Mouse (Mus musculus) stomach, embryonic 14.5 days (tissue): ENCODE data around the gene Arl6ip4. TPM values are rescaled to one million over a fixed set of nuclear protein-coding genes. Genes with fewer than 3 reads are reported as not detected.

Source experiments
- ATAC-seq: fragments of 200-750 bp; cut with Nextera tagmentation; 2 replicates; pipeline ENCODE4 v1.8.0; 2017; ENCODE audit warnings: low read depth, moderate TSS enrichment; ENCODE audit not compliant: insufficient number of reproducible peaks, insufficient read depth, low FRiP score
- H3K27ac ChIP-seq: fragments of 300-500 bp; sonication (generic); 2 replicates; pipeline ENCODE4 v1.5.1; 2014; ENCODE audit warnings: mild to moderate bottlenecking, low read length, moderate library complexity, mixed read lengths
- H3K27me3 ChIP-seq: fragments of 300-500 bp; sonication (generic); 2 replicates; pipeline ENCODE4 v1.6.1; 2014; ENCODE audit warnings: low read length, control low read depth, mixed read lengths; ENCODE audit not compliant: control insufficient read depth, insufficient read depth
- H3K36me3 ChIP-seq: fragments of 300-500 bp; sonication (generic); 2 replicates; pipeline ENCODE4 v1.6.1; 2014; ENCODE audit warnings: mild to moderate bottlenecking, control low read depth, low read length, moderate library complexity, mixed read lengths; ENCODE audit not compliant: control insufficient read depth, insufficient read depth
- H3K4me1 ChIP-seq: fragments of 300-500 bp; sonication (generic); 2 replicates; pipeline ENCODE4 v1.6.1; 2014; ENCODE audit warnings: low read length, control low read depth, mixed read lengths; ENCODE audit not compliant: control insufficient read depth, insufficient read depth
- H3K4me2 ChIP-seq: fragments of 300-500 bp; sonication (generic); replicated peaks from 2 replicates; pipeline ENCODE4 v1.6.1; 2014; ENCODE audit warnings: low read depth, low read length, control low read depth
- H3K4me3 ChIP-seq: fragments of 300-500 bp; sonication (generic); 2 replicates; pipeline ENCODE4 v1.5.1; 2014; ENCODE audit warnings: low read depth, low read length, control low read depth
- H3K9ac ChIP-seq: fragments of 300-500 bp; sonication (generic); replicated peaks from 2 replicates; pipeline ENCODE4 v1.6.1; 2014; ENCODE audit warnings: low read depth, mild to moderate bottlenecking, control low read depth, low read length, moderate library complexity, mixed read lengths
- H3K9me3 ChIP-seq: fragments of 300-500 bp; sonication (generic); 2 replicates; pipeline ENCODE4 v1.6.1; 2016; ENCODE audit warnings: low read depth, low read length, control low read depth; ENCODE audit not compliant: control insufficient read depth
- WGBS: fragments of 180-500 bp; shearing (Covaris S2); extraction: QIAGEN DNeasy Blood & Tissue Kit; methylation state at CpG from one replicate; pipeline ENCODE4 v1.1.7; 2014; 5-methylcytosine and 5-hydroxymethylcytosine counted together
- polyA plus RNA-seq: library from polyadenylated mRNA; unstranded; fragments of >200 nt; fragmentation: Nextera tagmentation; extraction: Ambion mirVana; gene quantifications from 2 replicates; pipeline ENCODE4 v1.2.1, GENCODE M21; 2014

Gene Arl6ip4
- polyA plus RNA-seq, 1 experiment from 2014 or later: 99.1 TPM

DNA sequence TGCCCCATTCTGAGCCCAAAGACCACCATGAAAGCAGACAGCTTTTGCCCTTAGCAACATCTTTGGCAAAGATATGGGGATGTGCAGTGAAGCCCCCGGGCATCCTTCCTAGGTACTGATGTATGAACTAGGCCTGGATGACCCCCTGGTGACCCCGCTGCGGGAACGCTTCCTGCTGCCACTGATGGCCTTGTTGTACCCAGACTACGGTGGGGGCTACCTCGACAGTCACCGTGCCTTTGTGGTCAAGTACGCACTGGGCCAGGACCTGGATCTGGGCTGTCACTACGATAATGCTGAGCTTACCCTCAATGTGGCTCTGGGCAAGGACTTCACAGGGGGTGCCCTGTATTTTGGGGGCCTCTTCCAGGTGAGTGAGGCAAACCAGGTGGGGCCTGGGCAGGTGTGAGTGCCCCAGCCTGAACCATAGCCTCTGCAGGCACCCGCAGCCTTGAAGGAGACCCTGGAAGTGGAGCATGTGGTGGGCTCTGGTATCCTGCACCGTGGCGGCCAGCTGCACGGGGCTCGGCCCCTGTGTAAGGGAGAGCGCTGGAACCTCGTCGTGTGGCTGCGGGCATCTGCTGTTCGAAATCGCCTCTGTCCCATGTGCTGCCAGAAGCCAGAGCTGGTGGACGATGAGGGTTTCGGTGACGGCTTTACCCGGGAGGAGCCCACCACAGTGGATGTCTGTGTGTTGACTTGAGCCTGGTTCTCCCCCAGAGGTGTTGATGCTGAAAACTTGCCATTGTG lies 1.4 kb upstream of the Arl6ip4 start:
- H3K36me3 ChIP-seq: peaks cover 21% of the 10 kb centered on the region
- H3K9ac ChIP-seq: no peak overlapping the region
- ATAC-seq: no peak
- no peaks in the 10 kb centered on the region for H3K9me3 ChIP-seq
- H3K4me1 ChIP-seq: peaks cover 20% of the 10 kb centered on the region
- H3K27me3 ChIP-seq: no peaks in the 10 kb centered on the region
- no peak overlapping the region for H3K4me3 ChIP-seq
- WGBS: 91% methylated on average over 24 of the region's 24 CpGs
- H3K27ac ChIP-seq: no peak overlapping the region
- no peak overlapping the region for H3K4me2 ChIP-seq

DNA sequence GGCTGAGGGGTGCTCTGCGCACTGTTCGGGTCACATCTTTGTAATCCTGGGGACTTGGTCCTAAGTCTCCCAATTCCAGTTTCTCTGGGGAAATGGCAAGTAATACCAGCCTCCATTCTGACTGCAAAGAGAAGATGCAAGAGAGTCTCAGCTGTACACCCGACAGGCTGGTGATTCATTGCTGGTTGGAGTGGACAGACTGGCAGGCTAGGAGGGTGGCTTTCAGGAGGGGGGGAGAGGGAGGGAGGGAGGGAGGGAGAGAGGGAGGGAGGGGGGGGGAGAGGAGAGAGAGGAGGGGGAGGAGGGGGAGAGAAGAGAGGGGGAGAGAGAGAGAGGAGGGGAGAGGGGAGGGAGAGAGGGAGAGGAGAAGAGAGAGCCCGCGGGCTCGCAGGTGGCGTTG lies 358 bp upstream of the Arl6ip4 start:
- Histone ChIP-seq H3K4me3 (peak overlapping the region; percentile 87), H3K4me1 (peaks cover 20% of the 10 kb centered on the region), H3K27ac (peak overlapping the region; percentile 80), H3K27me3 (no peaks in the 10 kb centered on the region), H3K9me3 (no peaks in the 10 kb centered on the region), H3K9ac (peak overlapping the region; percentile 91), H3K4me2 (peak overlapping the region; percentile 99), H3K36me3 (peaks cover 31% of the 10 kb centered on the region)
- no peak for ATAC-seq
- WGBS: 21% methylated on average over 7 of the region's 7 CpGs

DNA sequence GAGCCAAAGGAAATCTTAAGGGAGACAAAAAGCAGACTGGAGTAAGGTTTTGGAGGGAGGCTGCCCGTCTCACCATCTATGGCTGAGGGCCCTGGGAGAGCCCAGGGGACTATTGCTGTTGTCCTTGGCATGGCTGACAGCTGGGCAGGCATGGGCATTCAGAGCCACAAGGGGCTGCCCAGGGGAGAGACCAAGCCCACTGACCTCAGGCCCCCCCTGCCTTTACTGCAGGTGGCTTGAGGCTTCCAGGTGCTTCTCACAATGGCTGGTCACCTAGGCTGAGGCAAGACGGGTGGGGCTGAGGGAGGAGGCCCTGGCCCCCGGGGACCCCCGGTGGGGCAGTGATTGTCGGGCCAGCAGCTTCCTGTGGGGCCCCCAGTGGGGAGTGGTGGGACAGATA lies 3.3 kb downstream of the Arl6ip4 start:
- no peak for ATAC-seq
- H3K36me3 ChIP-seq: peaks cover 42% of the 10 kb centered on the region
- H3K4me2 ChIP-seq: no peak overlapping the region
- H3K27me3 ChIP-seq: no peaks in the 10 kb centered on the region
- no peak overlapping the region for H3K27ac ChIP-seq
- H3K9me3 ChIP-seq: no peaks in the 10 kb centered on the region
- H3K4me3 ChIP-seq: no peak overlapping the region
- 79% methylated on average over 5 of the region's 5 CpGs for WGBS
- peaks cover 12% of the 10 kb centered on the region for H3K4me1 ChIP-seq
- no peak overlapping the region for H3K9ac ChIP-seq

GRCm38 (mm10) chr5:124122357-124122756 lies 6.5 kb downstream of the Arl6ip4 start:
- no peak for ATAC-seq
- Histone ChIP-seq H3K36me3 (peaks cover 44% of the 10 kb centered on the region), H3K9ac (no peak overlapping the region), H3K4me3 (no peak overlapping the region), H3K4me1 (0 out of 2 replicates have a peak, but pooled peaks cover 2% of the 10 kb centered on the region), H3K9me3 (no peaks in the 10 kb centered on the region), H3K27ac (no peak overlapping the region), H3K27me3 (no peaks in the 10 kb centered on the region), H3K4me2 (no peak overlapping the region)
- WGBS: 90% methylated on average over 18 of the region's 18 CpGs

- no peak for ATAC-seq
- WGBS: 89% methylated on average over 11 of the region's 11 CpGs
- Histone ChIP-seq H3K27ac (no peak overlapping the region), H3K4me2 (no peak overlapping the region), H3K4me3 (no peak overlapping the region), H3K4me1 (no peaks in the 10 kb centered on the region), H3K9me3 (no peaks in the 10 kb centered on the region), H3K27me3 (no peaks in the 10 kb centered on the region), H3K36me3 (peaks cover 18% of the 10 kb centered on the region), H3K9ac (no peak overlapping the region)
Observed at GRCm38 (mm10) chr5:124125093-124125492, 9.2 kb downstream of the Arl6ip4 start.

- peaks cover 3% of the 10 kb centered on the region; the same call in 1 of the 2 replicates for H3K36me3 ChIP-seq
- no peaks in the 10 kb centered on the region for H3K9me3 ChIP-seq
- H3K4me3 ChIP-seq: no peak overlapping the region
- no peak overlapping the region for H3K9ac ChIP-seq
- no peaks in the 10 kb centered on the region for H3K4me1 ChIP-seq
- H3K27me3 ChIP-seq: no peaks in the 10 kb centered on the region
- H3K27ac ChIP-seq: no peak overlapping the region
- no peak for ATAC-seq
- 89% methylated on average over 5 of the region's 5 CpGs for WGBS
- H3K4me2 ChIP-seq: no peak overlapping the region
Observed at GRCm38 (mm10) chr5:124134261-124134660, 18.4 kb downstream of the Arl6ip4 start.

- Histone ChIP-seq H3K4me3 (no peak overlapping the region), H3K4me1 (no peaks in the 10 kb centered on the region), H3K9me3 (no peaks in the 10 kb centered on the region), H3K9ac (no peak overlapping the region), H3K27me3 (no peaks in the 10 kb centered on the region), H3K27ac (no peak overlapping the region), H3K4me2 (no peak overlapping the region), H3K36me3 (peaks cover 10% of the 10 kb centered on the region; the same call in 1 of the 2 replicates)
- no peak for ATAC-seq
- WGBS: 70% methylated on average over 7 of the region's 7 CpGs
Observed at GRCm38 (mm10) chr5:124138066-124138465, 22.2 kb downstream of the Arl6ip4 start.

DNA sequence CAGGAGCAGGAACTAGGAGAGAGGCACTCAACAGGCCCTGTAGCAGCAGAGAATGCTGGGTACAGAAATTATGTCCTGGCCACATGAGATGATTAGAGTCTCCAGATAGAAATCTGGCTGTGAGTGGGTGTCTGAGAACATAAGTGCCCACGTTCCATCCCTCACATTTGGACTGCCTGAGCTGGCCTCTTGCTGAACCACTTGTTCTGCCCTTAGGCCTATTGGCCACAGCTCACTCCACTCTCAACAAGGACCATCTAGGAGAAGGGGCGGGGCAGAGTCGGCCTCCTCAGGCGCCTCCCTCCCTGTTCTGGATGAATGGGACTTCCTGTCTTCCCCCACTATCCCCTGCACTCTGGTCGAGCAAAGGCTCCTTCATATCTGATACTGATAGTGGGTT lies 33.1 kb downstream of the Arl6ip4 start:
- no peak for ATAC-seq
- Histone ChIP-seq H3K4me3 (no peak overlapping the region), H3K27ac (no peak overlapping the region), H3K36me3 (no peaks in the 10 kb centered on the region), H3K4me1 (no peaks in the 10 kb centered on the region), H3K9ac (no peak overlapping the region), H3K9me3 (no peaks in the 10 kb centered on the region), H3K4me2 (no peak overlapping the region), H3K27me3 (no peaks in the 10 kb centered on the region)
- WGBS: 62% methylated on average over 5 of the region's 5 CpGs

DNA sequence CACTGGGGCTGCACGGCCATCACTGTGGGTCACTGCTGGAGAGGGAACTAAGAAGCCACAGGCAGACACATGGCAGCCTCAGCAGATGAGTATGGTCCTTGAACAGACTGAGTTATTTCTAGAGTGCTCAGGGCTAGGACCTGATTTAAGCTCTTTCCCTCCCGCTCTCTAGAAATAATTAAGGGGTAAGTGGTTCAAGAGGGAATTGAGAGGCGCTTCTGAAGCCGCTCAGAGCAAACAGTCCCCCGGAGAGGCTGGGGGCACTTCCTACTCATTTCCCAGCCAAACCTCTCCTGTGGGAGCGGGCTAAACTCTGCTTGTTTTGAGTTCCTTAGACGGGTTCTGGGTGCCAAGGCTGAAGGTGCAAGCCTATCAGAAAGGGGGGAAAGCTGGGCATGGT lies 35.0 kb downstream of the Arl6ip4 start:
- no peaks in the 10 kb centered on the region for H3K27me3 ChIP-seq
- no peak overlapping the region for H3K27ac ChIP-seq
- 77% methylated on average over 7 of the region's 7 CpGs for WGBS
- H3K4me1 ChIP-seq: no peaks in the 10 kb centered on the region
- no peak overlapping the region for H3K4me3 ChIP-seq
- H3K4me2 ChIP-seq: no peak overlapping the region
- no peaks in the 10 kb centered on the region for H3K9me3 ChIP-seq
- no peak overlapping the region for H3K9ac ChIP-seq
- no peak for ATAC-seq
- no peaks in the 10 kb centered on the region for H3K36me3 ChIP-seq
